Mouse (Mus musculus): ENCODE data around the gene Scube3.
A peak's percentile ranks its signal among the peaks of the same experiment; 100 is the strongest.

The Scube3 gene

GRCm38 (mm10) chr17:28141771-28142699 is at the start of gene Scube3:
Scube3 (plus strand) TSS chr17:28142141.
- DNase-seq (ENCODE audit: low spot score in 2 of 2) = no peak

- no peak for DNase-seq (ENCODE audit: low spot score in 2 of 2)
Measured at GRCm38 (mm10) chr17:28092297-28092696, 49.6 kb upstream of the Scube3 start.

GRCm38 (mm10) chr17:28093837-28094236 is 48.1 kb upstream of the Scube3 start:
- DNase-seq (ENCODE audit: low spot score in 2 of 2) = no peak

- DNase-seq (ENCODE audit: low spot score in 2 of 2) = no peak
Measured at GRCm38 (mm10) chr17:28096418-28096817, 45.5 kb upstream of the Scube3 start.

GRCm38 (mm10) chr17:28097308-28097707 is 44.6 kb upstream of the Scube3 start:
- no peak for DNase-seq (ENCODE audit: low spot score in 2 of 2)

GRCm38 (mm10) chr17:28099086-28099485 is 42.9 kb upstream of the Scube3 start:
- DNase-seq (ENCODE audit: low spot score in 2 of 2) = no peak

GRCm38 (mm10) chr17:28100669-28101068 is 41.3 kb upstream of the Scube3 start:
- no peak for DNase-seq (ENCODE audit: low spot score in 2 of 2)

GRCm38 (mm10) chr17:28101284-28101887 is 40.6 kb upstream of the Scube3 start:
- no peak for DNase-seq (ENCODE audit: low spot score in 2 of 2)

GRCm38 (mm10) chr17:28101902-28102319 is 40.0 kb upstream of the Scube3 start:
- DNase-seq (ENCODE audit: low spot score in 2 of 2) = no peak

GRCm38 (mm10) chr17:28104416-28104815 is 37.5 kb upstream of the Scube3 start:
- DNase-seq (ENCODE audit: low spot score in 2 of 2) = no peak

GRCm38 (mm10) chr17:28106352-28106751 is 35.6 kb upstream of the Scube3 start:
- peak in 1 of 2 experiments; percentile 44 for DNase-seq (ENCODE audit: low spot score in 2 of 2)

GRCm38 (mm10) chr17:28107275-28107674 is 34.7 kb upstream of the Scube3 start:
- no peak for DNase-seq (ENCODE audit: low spot score in 2 of 2)

GRCm38 (mm10) chr17:28112266-28112665 is 29.7 kb upstream of the Scube3 start:
- DNase-seq (ENCODE audit: low spot score in 2 of 2) = no peak

GRCm38 (mm10) chr17:28116335-28116734 is 25.6 kb upstream of the Scube3 start:
- DNase-seq (ENCODE audit: low spot score in 2 of 2) = no peak

GRCm38 (mm10) chr17:28117451-28118209 is 24.3 kb upstream of the Scube3 start:
- no peak for DNase-seq (ENCODE audit: low spot score in 2 of 2)

GRCm38 (mm10) chr17:28120460-28120859 is 21.5 kb upstream of the Scube3 start:
- no peak for DNase-seq (ENCODE audit: low spot score in 2 of 2)

GRCm38 (mm10) chr17:28122949-28123348 is 19.0 kb upstream of the Scube3 start:
- DNase-seq (ENCODE audit: low spot score in 2 of 2) = no peak

GRCm38 (mm10) chr17:28123627-28124026 is 18.3 kb upstream of the Scube3 start:
- DNase-seq (ENCODE audit: low spot score in 2 of 2) = no peak

- DNase-seq (ENCODE audit: low spot score in 2 of 2) = no peak
Measured at GRCm38 (mm10) chr17:28124368-28124767, 17.6 kb upstream of the Scube3 start.

- no peak for DNase-seq (ENCODE audit: low spot score in 2 of 2)
Measured at GRCm38 (mm10) chr17:28129796-28130195, 12.1 kb upstream of the Scube3 start.

- DNase-seq (ENCODE audit: low spot score in 2 of 2) = no peak
Measured at GRCm38 (mm10) chr17:28130391-28131125, 11.4 kb upstream of the Scube3 start.

GRCm38 (mm10) chr17:28131156-28131555 is 10.8 kb upstream of the Scube3 start:
- DNase-seq (ENCODE audit: low spot score in 2 of 2) = no peak
